Mouse (Mus musculus) embryonic facial prominence, embryonic 15.5 days (tissue): ENCODE data around the gene Plekhm1. TPM values are rescaled to one million over a fixed set of nuclear protein-coding genes. Genes with fewer than 3 reads are reported as not detected.

ENCODE experiments used
- ATAC-seq: fragments of 200-750 bp; cut with Nextera tagmentation; 2 replicates; pipeline ENCODE4 v1.8.0; 2017; ENCODE audit warnings: low read depth, moderate TSS enrichment; ENCODE audit not compliant: insufficient number of reproducible peaks, low FRiP score, low TSS enrichment
- H3K27ac ChIP-seq: fragments of 300-500 bp; sonication (generic); replicated peaks from 2 replicates; pipeline ENCODE4 v1.5.1; 2015; ENCODE audit warnings: mild to moderate bottlenecking, inconsistent platforms
- H3K27me3 ChIP-seq: fragments of 300-500 bp; sonication (generic); 2 replicates; pipeline ENCODE4 v1.6.1; 2015; ENCODE audit warnings: inconsistent platforms
- H3K36me3 ChIP-seq: fragments of 300-500 bp; sonication (generic); 2 replicates; pipeline ENCODE4 v1.6.1; 2015; ENCODE audit warnings: mild to moderate bottlenecking, inconsistent platforms
- H3K4me1 ChIP-seq: fragments of 300-500 bp; sonication (generic); 2 replicates; pipeline ENCODE4 v1.6.1; 2015; ENCODE audit warnings: inconsistent platforms
- H3K4me2 ChIP-seq: fragments of 300-500 bp; sonication (generic); replicated peaks from 2 replicates; pipeline ENCODE4 v1.6.1; 2015; ENCODE audit warnings: mild to moderate bottlenecking, inconsistent platforms
- H3K4me3 ChIP-seq: fragments of 300-500 bp; sonication (generic); replicated peaks from 2 replicates; pipeline ENCODE4 v1.5.1; 2015; ENCODE audit warnings: mild to moderate bottlenecking, inconsistent platforms
- H3K9ac ChIP-seq: fragments of 300-500 bp; sonication (generic); 2 replicates; pipeline ENCODE4 v1.6.1; 2015; ENCODE audit warnings: inconsistent platforms
- H3K9me3 ChIP-seq: fragments of 300-500 bp; sonication (generic); replicated peaks from 2 replicates; pipeline ENCODE4 v1.6.1; 2016; ENCODE audit warnings: inconsistent platforms
- WGBS: fragments of 180-500 bp; shearing (Covaris S2); methylation state at CpG from one replicate; pipeline ENCODE4 v1.1.7; 2015; 5-methylcytosine and 5-hydroxymethylcytosine counted together
- polyA plus RNA-seq: library from polyadenylated mRNA; unstranded; fragments of >200 nt; fragmentation: Nextera tagmentation; extraction: Ambion mirVana; gene quantifications from 2 replicates; pipeline ENCODE4 v1.2.1, GENCODE M21; 2015

Plekhm1 gene
- polyA plus RNA-seq, 1 experiment from 2014 or later: 9.2 TPM

- Histone ChIP-seq H3K36me3 (no peaks in the 10 kb centered on the region), H3K4me2 (no peak overlapping the region), H3K27me3 (0 out of 2 replicates have a peak, but pooled peaks cover 5% of the 10 kb centered on the region), H3K9ac (no peak overlapping the region), H3K27ac (no peak overlapping the region), H3K9me3 (no peaks in the 10 kb centered on the region; the same call in 1 of the 2 replicates), H3K4me1 (peaks cover 19% of the 10 kb centered on the region; the same call in 1 of the 2 replicates), H3K4me3 (no peak overlapping the region)
- whole genome bisulfite sequencing: 75% methylated on average over 5 of the region's 5 CpGs
- no peak for ATAC-seq
Measured at GRCm38 (mm10) chr11:103352239-103352814, 60.2 kb downstream of the Plekhm1 start.

- 77% methylated on average over 12 of the region's 12 CpGs for WGBS
- Histone ChIP-seq H3K4me1 (peaks cover 23% of the 10 kb centered on the region), H3K4me2 (no peak overlapping the region), H3K9ac (no peak overlapping the region), H3K27ac (no peak overlapping the region), H3K27me3 (no peaks in the 10 kb centered on the region), H3K36me3 (no peaks in the 10 kb centered on the region), H3K4me3 (no peak overlapping the region), H3K9me3 (no peaks in the 10 kb centered on the region; the same call in 1 of the 2 replicates)
- 0 out of 2 replicates have a peak, but pooled peaks have one; percentile 24 for ATAC-seq
Measured at GRCm38 (mm10) chr11:103350711-103351315, 61.7 kb downstream of the Plekhm1 start.

- Histone ChIP-seq H3K27ac (no peak overlapping the region), H3K4me1 (peaks cover 19% of the 10 kb centered on the region), H3K9ac (no peak overlapping the region), H3K4me3 (no peak overlapping the region), H3K27me3 (no peaks in the 10 kb centered on the region), H3K36me3 (no peaks in the 10 kb centered on the region), H3K9me3 (no peaks in the 10 kb centered on the region; the same call in 1 of the 2 replicates), H3K4me2 (no peak overlapping the region)
- no peak for ATAC-seq
- 79% methylated on average over 2 of the region's 2 CpGs for WGBS
Measured at GRCm38 (mm10) chr11:103349699-103350098, 62.8 kb downstream of the Plekhm1 start.

- Histone ChIP-seq H3K27me3 (no peaks in the 10 kb centered on the region), H3K4me2 (no peak overlapping the region), H3K27ac (0 out of 2 replicates have a peak overlapping the region, but pooled peaks have one; percentile 28), H3K9me3 (no peaks in the 10 kb centered on the region; the same call in 1 of the 2 replicates), H3K36me3 (no peaks in the 10 kb centered on the region), H3K9ac (no peak overlapping the region), H3K4me3 (no peak overlapping the region), H3K4me1 (peaks cover 19% of the 10 kb centered on the region)
- WGBS: 51% methylated on average over 5 of the region's 5 CpGs
- ATAC-seq: peak; percentile 26; the same call in 1 of the 2 replicates
Measured at GRCm38 (mm10) chr11:103346657-103347056, 65.8 kb downstream of the Plekhm1 start.

GRCm38 (mm10) chr11:103346236-103346635, 66.3 kb downstream of the Plekhm1 start:
- Histone ChIP-seq H3K9me3 (no peaks in the 10 kb centered on the region; the same call in 1 of the 2 replicates), H3K36me3 (no peaks in the 10 kb centered on the region), H3K9ac (no peak overlapping the region), H3K4me1 (peaks cover 19% of the 10 kb centered on the region), H3K27ac (no peak overlapping the region), H3K27me3 (no peaks in the 10 kb centered on the region), H3K4me3 (no peak overlapping the region), H3K4me2 (no peak overlapping the region)
- 70% methylated on average over 7 of the region's 7 CpGs for WGBS
- ATAC-seq: no peak

GRCm38 (mm10) chr11:103345408-103346091, 66.9 kb downstream of the Plekhm1 start:
- WGBS: 79% methylated on average over 7 of the region's 7 CpGs
- ATAC-seq: no peak
- Histone ChIP-seq H3K27ac (no peak overlapping the region), H3K27me3 (no peaks in the 10 kb centered on the region), H3K9me3 (no peaks in the 10 kb centered on the region; the same call in 1 of the 2 replicates), H3K9ac (no peak overlapping the region), H3K36me3 (no peaks in the 10 kb centered on the region), H3K4me3 (no peak overlapping the region), H3K4me2 (no peak overlapping the region), H3K4me1 (peaks cover 20% of the 10 kb centered on the region)

- Histone ChIP-seq H3K27ac (no peak overlapping the region), H3K36me3 (no peaks in the 10 kb centered on the region), H3K4me3 (no peak overlapping the region), H3K4me2 (no peak overlapping the region), H3K9ac (no peak overlapping the region), H3K4me1 (peaks cover 28% of the 10 kb centered on the region), H3K27me3 (no peaks in the 10 kb centered on the region), H3K9me3 (no peaks in the 10 kb centered on the region; the same call in 1 of the 2 replicates)
- no peak for ATAC-seq
- WGBS: 64% methylated on average over 19 of the region's 19 CpGs
Measured at GRCm38 (mm10) chr11:103344494-103345332, 67.8 kb downstream of the Plekhm1 start.

GRCm38 (mm10) chr11:103343881-103344280, 68.6 kb downstream of the Plekhm1 start:
- no peak for ATAC-seq
- H3K4me3 ChIP-seq: no peak overlapping the region
- H3K36me3 ChIP-seq: no peaks in the 10 kb centered on the region
- H3K4me1 ChIP-seq: peaks cover 32% of the 10 kb centered on the region
- H3K9ac ChIP-seq: no peak overlapping the region
- no peaks in the 10 kb centered on the region for H3K9me3 ChIP-seq
- 68% methylated on average over 1 of the region's 1 CpGs for WGBS
- H3K4me2 ChIP-seq: no peak overlapping the region
- no peaks in the 10 kb centered on the region for H3K27me3 ChIP-seq
- no peak overlapping the region for H3K27ac ChIP-seq

GRCm38 (mm10) chr11:103343063-103343462, 69.4 kb downstream of the Plekhm1 start:
- Histone ChIP-seq H3K27me3 (no peaks in the 10 kb centered on the region), H3K27ac (no peak overlapping the region), H3K9me3 (no peaks in the 10 kb centered on the region), H3K4me1 (peaks cover 32% of the 10 kb centered on the region), H3K36me3 (no peaks in the 10 kb centered on the region), H3K9ac (no peak overlapping the region), H3K4me3 (no peak overlapping the region), H3K4me2 (no peak overlapping the region)
- no peak for ATAC-seq
- WGBS: 85% methylated on average over 6 of the region's 6 CpGs

- Histone ChIP-seq H3K9ac (no peak overlapping the region), H3K4me2 (no peak overlapping the region), H3K4me1 (peaks cover 19% of the 10 kb centered on the region), H3K27ac (no peak overlapping the region; the same call in 1 of the 2 replicates), H3K4me3 (no peak overlapping the region), H3K27me3 (no peaks in the 10 kb centered on the region), H3K36me3 (no peaks in the 10 kb centered on the region), H3K9me3 (no peaks in the 10 kb centered on the region)
- WGBS: 48% methylated on average over 7 of the region's 7 CpGs
- no peak for ATAC-seq
Measured at GRCm38 (mm10) chr11:103340677-103341076, 71.8 kb downstream of the Plekhm1 start.

GRCm38 (mm10) chr11:103340130-103340529, 72.4 kb downstream of the Plekhm1 start:
- peak overlapping the region; percentile 21 for H3K4me3 ChIP-seq
- H3K4me1 ChIP-seq: peaks cover 16% of the 10 kb centered on the region
- no peaks in the 10 kb centered on the region for H3K36me3 ChIP-seq
- no peaks in the 10 kb centered on the region for H3K27me3 ChIP-seq
- peak overlapping the region; percentile 45 for H3K4me2 ChIP-seq
- no peaks in the 10 kb centered on the region for H3K9me3 ChIP-seq
- ATAC-seq: no peak
- 63% methylated on average over 19 of the region's 19 CpGs for WGBS
- no peak overlapping the region for H3K9ac ChIP-seq
- H3K27ac ChIP-seq: no peak overlapping the region; the same call in 1 of the 2 replicates
